Mouse (Mus musculus) thymus, postnatal 36 days (tissue): ENCODE measurements around the gene Mmgt2.
A peak's percentile ranks its signal among the peaks of the same experiment; 100 is the strongest.

Experiments
- DNase-seq, 2 experiments: peaks; one replicate each; pipeline ENCODE4 v3.0.0; 2022; ENCODE audit warnings: mixed read lengths in 2 of 2

The Mmgt2 gene

GRCm38 (mm10) chr11:62648591-62649391, at the start of gene Mmgt2:
Gene Mmgt2, plus strand, starts transcription at chr11:62648664.
- DNase-seq, result peak; percentile 96 to 98

GRCm38 (mm10) chr11:62601732-62602618, 46.5 kb upstream of the Mmgt2 start:
- DNase-seq, result no peak

- peak; percentile 99 for DNase-seq
Measured at GRCm38 (mm10) chr11:62602619-62603311, 45.7 kb upstream of the Mmgt2 start.

- peak; percentile 15 to 25 for DNase-seq
Measured at GRCm38 (mm10) chr11:62603312-62604056, 45.0 kb upstream of the Mmgt2 start.

- DNase-seq, result no peak
Measured at GRCm38 (mm10) chr11:62604123-62604706, 44.2 kb upstream of the Mmgt2 start.

GRCm38 (mm10) chr11:62604886-62605618, 43.4 kb upstream of the Mmgt2 start:
- DNase-seq, result no peak

GRCm38 (mm10) chr11:62605619-62606298, 42.7 kb upstream of the Mmgt2 start:
- no peak for DNase-seq

- no peak for DNase-seq
Measured at GRCm38 (mm10) chr11:62606299-62607169, 41.9 kb upstream of the Mmgt2 start.

GRCm38 (mm10) chr11:62607170-62607951, 41.1 kb upstream of the Mmgt2 start:
- DNase-seq, result no peak

GRCm38 (mm10) chr11:62607952-62608201, 40.6 kb upstream of the Mmgt2 start:
- no peak for DNase-seq

GRCm38 (mm10) chr11:62608826-62609675, 39.4 kb upstream of the Mmgt2 start:
- DNase-seq, result no peak

- no peak for DNase-seq
Measured at GRCm38 (mm10) chr11:62610304-62610703, 38.2 kb upstream of the Mmgt2 start.

GRCm38 (mm10) chr11:62612604-62613003, 35.9 kb upstream of the Mmgt2 start:
- DNase-seq, result no peak

GRCm38 (mm10) chr11:62613657-62614365, 34.7 kb upstream of the Mmgt2 start:
- DNase-seq, result peak; percentile 85 to 88

- no peak for DNase-seq
Measured at GRCm38 (mm10) chr11:62614876-62615410, 33.5 kb upstream of the Mmgt2 start.

GRCm38 (mm10) chr11:62615456-62615855, 33.0 kb upstream of the Mmgt2 start:
- DNase-seq, result no peak

GRCm38 (mm10) chr11:62621079-62621478, 27.4 kb upstream of the Mmgt2 start:
- DNase-seq, result no peak
